Mouse (Mus musculus): ENCODE measurements around the gene Desi1. TPM values are rescaled to one million over a fixed set of nuclear protein-coding genes. Genes with fewer than 3 reads are reported as not detected.
A peak's percentile ranks its signal among the peaks of the same experiment; 100 is the strongest.

Desi1 gene
- 100 to 1,000 TPM in 2 of 4 experiments, 10 to 100 TPM in 2; 90.4 to 112 (median 101) TPM for total RNA-seq (2022)

GRCm38 (mm10) chr15:82033762-82034161, at the start of gene Desi1:
Gene Desi1, minus strand, starts transcription at chr15:82033862.
- DNase-seq (ENCODE audit: low spot score in 2 of 2) = no peak

- DNase-seq (ENCODE audit: low spot score in 2 of 2) = peak; percentile 56 to 74
Measured at GRCm38 (mm10) chr15:82081161-82081560, 47.5 kb upstream of the Desi1 start.

- no peak for DNase-seq (ENCODE audit: low spot score in 2 of 2)
Measured at GRCm38 (mm10) chr15:82079883-82080282, 46.2 kb upstream of the Desi1 start.

GRCm38 (mm10) chr15:82073490-82073889, 39.8 kb upstream of the Desi1 start:
- DNase-seq (ENCODE audit: low spot score in 2 of 2) = no peak

- DNase-seq (ENCODE audit: low spot score in 2 of 2) = no peak
Measured at GRCm38 (mm10) chr15:82071816-82072469, 38.3 kb upstream of the Desi1 start.

- DNase-seq (ENCODE audit: low spot score in 2 of 2) = no peak
Measured at GRCm38 (mm10) chr15:82069898-82070297, 36.2 kb upstream of the Desi1 start, which contains the start of gene Mei1. Gene Mei1, plus strand, starts transcription at chr15:82069996.

GRCm38 (mm10) chr15:82065511-82065910, 31.8 kb upstream of the Desi1 start:
- peak; percentile 54 to 75 for DNase-seq (ENCODE audit: low spot score in 2 of 2)

- no peak for DNase-seq (ENCODE audit: low spot score in 2 of 2)
Measured at GRCm38 (mm10) chr15:82063909-82064308, 30.2 kb upstream of the Desi1 start.

GRCm38 (mm10) chr15:82058719-82059201, 25.1 kb upstream of the Desi1 start, which contains the start of gene 4930407I10Rik:
Gene 4930407I10Rik, plus strand, starts transcription at chr15:82059151.
- DNase-seq (ENCODE audit: low spot score in 2 of 2) = no peak

GRCm38 (mm10) chr15:82052544-82052943, 18.9 kb upstream of the Desi1 start:
- no peak for DNase-seq (ENCODE audit: low spot score in 2 of 2)

GRCm38 (mm10) chr15:82047080-82047883, 13.6 kb upstream of the Desi1 start, which contains the start of gene Snu13:
Gene Snu13, minus strand, starts transcription at chr15:82047598.
- peak; percentile 89 to 92 for DNase-seq (ENCODE audit: low spot score in 2 of 2)

- DNase-seq (ENCODE audit: low spot score in 2 of 2) = no peak
Measured at GRCm38 (mm10) chr15:82046246-82046891, 12.7 kb upstream of the Desi1 start.

GRCm38 (mm10) chr15:82044166-82044784, 10.6 kb upstream of the Desi1 start:
- no peak for DNase-seq (ENCODE audit: low spot score in 2 of 2)

- peak in 1 of 2 experiments; percentile 42 for DNase-seq (ENCODE audit: low spot score in 2 of 2)
Measured at GRCm38 (mm10) chr15:82040650-82041049, 7.0 kb upstream of the Desi1 start.

- no peak for DNase-seq (ENCODE audit: low spot score in 2 of 2)
Measured at GRCm38 (mm10) chr15:82035904-82036689, 2.4 kb upstream of the Desi1 start.

GRCm38 (mm10) chr15:82032386-82032785, 1.3 kb downstream of the Desi1 start:
- no peak for DNase-seq (ENCODE audit: low spot score in 2 of 2)

GRCm38 (mm10) chr15:82027726-82028125, 5.9 kb downstream of the Desi1 start:
- no peak for DNase-seq (ENCODE audit: low spot score in 2 of 2)

GRCm38 (mm10) chr15:82027276-82027675, 6.4 kb downstream of the Desi1 start:
- no peak for DNase-seq (ENCODE audit: low spot score in 2 of 2)

GRCm38 (mm10) chr15:82023965-82024635, 9.6 kb downstream of the Desi1 start:
- no peak for DNase-seq (ENCODE audit: low spot score in 2 of 2)

- no peak for DNase-seq (ENCODE audit: low spot score in 2 of 2)
Measured at GRCm38 (mm10) chr15:82022535-82023088, 11.1 kb downstream of the Desi1 start.
